Mouse (Mus musculus) embryonic fibroblast, embryonic 13.5 days (primary cell): ENCODE measurements around the gene Wscd1.

Experiments
- CTCF ChIP-seq: IDR thresholded peaks from 2 replicates; pipeline ENCODE4 v1.5.1; 2011; ENCODE audit warnings: mild to moderate bottlenecking, control low read depth, low read length, moderate library complexity, borderline replicate concordance; ENCODE audit not compliant: insufficient read depth
- POLR2A ChIP-seq: IDR thresholded peaks from 2 replicates; pipeline ENCODE4 v1.6.1; 2011; ENCODE audit warnings: low read depth, mild to moderate bottlenecking, control low read depth, low read length, moderate library complexity

GRCm38 (mm10) chr11:71815326-71815725 lies 65.6 kb downstream of the Wscd1 start:
- TF ChIP-seq CTCF (no peak), POLR2A (no peak)
